Mouse (Mus musculus) regulatory T cell (primary cell): Measurements from ENCODE around the gene Olfr1461.

Source experiments
- in situ Hi-C: fragments of 300-600 bp; cut with MboI, MseI; formaldehyde crosslinking; loops from one replicate; pipeline ENCODE4 v1.15.1; 2025; ENCODE audit warnings: high pct_unique_total_duplicates

Gene Olfr1461

DNA sequence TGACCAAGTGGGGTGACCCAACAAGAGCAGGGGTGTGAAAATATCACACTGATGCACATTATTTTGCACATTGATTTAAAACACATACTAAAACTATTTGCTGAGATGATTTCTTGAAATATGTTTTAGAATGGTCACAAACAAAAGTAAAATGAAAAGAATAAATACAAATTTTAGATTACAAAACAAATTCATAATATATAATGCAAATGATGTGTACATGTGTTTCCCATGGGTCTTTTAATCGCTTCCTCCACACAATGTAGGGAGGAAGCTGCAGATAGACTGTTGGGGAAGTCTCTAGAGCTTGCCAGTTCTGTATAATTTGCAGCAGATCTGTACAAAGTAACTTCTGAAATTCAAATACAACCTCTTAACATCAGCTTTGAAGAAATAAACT is at the start of gene Olfr1461:
Olfr1461 (plus strand) TSS at position 301 of the 400 bp plus-strand sequence.
- in situ Hi-C loops = no loop called here

DNA sequence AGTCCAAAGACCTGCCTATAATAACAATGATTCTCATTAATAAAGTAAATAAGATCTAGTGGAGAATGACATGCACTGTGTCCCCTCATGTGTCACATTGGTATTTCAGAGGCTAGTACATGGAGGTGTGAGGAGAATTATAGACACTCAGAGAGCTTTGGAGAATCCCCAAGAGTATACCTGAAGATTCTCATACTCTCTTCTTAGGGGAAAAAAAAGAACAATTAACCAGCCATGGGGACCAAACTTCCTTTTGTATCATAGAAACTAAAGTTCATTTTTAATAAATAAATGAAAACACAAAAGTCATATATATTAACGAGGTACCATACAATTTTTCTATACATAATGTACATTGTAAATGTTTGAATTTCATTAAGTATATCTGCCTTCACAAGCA is 13.4 kb upstream of the Olfr1461 start, which contains the start of gene Olfr1459:
Olfr1459 (minus strand) TSS at position 101 of the 400 bp plus-strand sequence.
- in situ Hi-C loops = no loop called here

DNA sequence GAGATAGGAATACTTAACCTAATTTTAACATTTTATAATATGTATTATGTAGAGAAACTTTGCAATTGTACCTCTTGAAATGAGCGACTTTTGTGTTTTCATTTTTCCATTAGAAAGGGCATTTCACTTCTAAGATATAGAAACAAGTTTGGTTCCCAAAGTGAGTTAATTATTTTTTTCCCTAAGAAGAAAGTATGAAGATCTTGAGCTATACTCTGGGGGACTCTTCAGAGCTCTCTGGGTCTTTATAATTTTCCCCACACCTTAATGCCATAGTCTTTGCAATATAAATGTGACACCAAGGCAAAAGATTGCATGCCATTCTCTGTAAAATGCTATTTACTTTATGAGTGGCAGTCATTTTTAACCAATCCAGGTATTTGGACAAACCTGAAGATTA is 22.6 kb downstream of the Olfr1461 start, which contains the start of gene Olfr1462:
Olfr1462 (plus strand) TSS at position 301 of the 400 bp plus-strand sequence.
- in situ Hi-C loops = no loop called here
